Mouse (Mus musculus) lung, postnatal 14 days (tissue): ENCODE measurements around the gene Plekhh2.

ENCODE experiments used
- DNase-seq: peaks from one replicate; pipeline ENCODE4 v3.0.0; 2021

Plekhh2 gene

DNA sequence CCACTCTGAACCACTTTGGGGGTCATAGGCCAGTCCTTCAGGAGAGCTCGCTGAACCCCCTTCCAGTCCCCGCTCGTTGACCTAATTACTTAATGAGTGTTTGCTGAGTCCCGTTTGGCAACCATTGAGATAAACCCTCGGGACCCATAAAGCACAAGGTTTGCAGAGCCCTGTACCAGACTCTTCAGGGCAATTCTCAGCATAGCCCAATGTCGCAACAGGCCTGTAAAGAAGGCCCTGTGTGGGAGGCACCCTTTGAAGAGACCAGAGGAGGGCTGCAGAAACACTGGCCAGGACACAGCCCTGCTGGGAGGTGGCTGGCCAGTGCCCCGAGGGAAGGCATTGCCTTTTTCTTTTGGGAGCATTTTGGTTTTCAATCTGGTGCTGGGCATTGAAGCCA, 100.3 kb downstream of the Plekhh2 start:
- peak; percentile 37 for DNase-seq

DNA sequence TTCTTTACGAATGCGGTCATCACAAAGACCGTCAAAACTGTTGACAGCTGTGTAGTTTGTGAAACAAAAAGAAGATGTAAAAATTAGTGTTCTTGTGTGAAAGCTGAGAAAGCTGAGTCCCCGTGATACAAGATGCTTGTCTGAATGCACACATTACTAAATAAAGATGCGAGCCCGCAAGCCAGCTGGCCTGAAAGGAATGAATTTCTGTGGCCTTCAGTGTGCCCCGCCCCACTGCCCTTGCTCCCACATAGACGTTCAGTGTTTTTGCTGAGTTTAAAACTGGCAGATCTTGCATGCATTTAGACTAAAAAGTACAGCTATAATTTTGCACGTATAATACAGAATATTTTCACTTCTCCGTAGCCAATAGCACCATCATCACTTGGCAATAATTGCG, 104.1 kb downstream of the Plekhh2 start:
- no peak for DNase-seq

DNA sequence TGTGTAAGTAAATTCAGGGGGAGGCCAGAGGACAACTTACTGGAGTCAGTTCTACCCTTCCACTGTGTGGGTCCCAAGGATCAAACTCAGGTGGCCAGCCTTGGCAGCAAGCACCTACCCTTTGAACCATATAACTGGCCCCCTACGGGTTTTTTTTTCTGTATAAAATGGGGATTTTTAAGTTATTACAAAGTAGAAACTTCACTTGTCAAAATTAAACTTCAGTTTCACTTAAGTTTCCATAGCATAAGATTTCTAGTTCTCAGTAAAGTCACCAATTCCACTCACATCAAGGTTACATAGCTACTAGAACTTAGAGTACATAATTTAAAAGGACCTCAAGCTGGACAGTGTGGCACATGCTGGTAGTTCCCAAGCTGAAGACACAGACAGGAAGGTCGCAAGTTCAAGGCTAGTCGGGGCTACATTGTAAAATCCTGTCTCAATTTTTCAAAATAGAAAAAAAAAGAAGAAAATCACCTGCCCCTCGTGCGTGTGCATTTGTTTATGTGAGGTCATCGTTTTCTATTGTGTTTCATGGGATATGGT, 104.9 kb downstream of the Plekhh2 start:
- no peak for DNase-seq

- DNase-seq, result no peak
Observed at GRCm38 (mm10) chr17:84617953-84618352, 106.3 kb downstream of the Plekhh2 start.

GRCm38 (mm10) chr17:84619112-84619511, 107.4 kb downstream of the Plekhh2 start:
- DNase-seq, result no peak

GRCm38 (mm10) chr17:84620076-84620475, 108.4 kb downstream of the Plekhh2 start:
- DNase-seq, result no peak

GRCm38 (mm10) chr17:84620610-84621009, 108.9 kb downstream of the Plekhh2 start:
- no peak for DNase-seq

GRCm38 (mm10) chr17:84621209-84621608, 109.5 kb downstream of the Plekhh2 start:
- no peak for DNase-seq

DNA sequence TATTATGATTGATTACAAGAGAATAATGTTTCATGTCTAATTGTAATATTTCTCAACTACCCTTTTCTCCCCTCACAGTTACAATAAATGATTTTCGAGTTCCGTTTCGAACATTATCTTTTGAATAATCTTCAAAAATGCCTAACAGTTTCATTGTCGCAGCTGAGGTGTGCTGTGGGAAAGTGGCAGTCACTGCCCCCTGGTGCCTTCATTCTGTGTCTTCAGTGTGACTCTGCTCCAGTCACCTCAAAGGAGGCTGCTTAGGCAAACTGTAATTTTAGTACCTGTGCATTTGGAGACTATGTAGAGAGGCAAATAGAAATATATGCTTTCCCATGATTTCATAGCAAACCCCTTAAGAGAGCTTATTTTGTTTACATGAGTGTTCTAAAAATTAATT, 110.3 kb downstream of the Plekhh2 start:
- no peak for DNase-seq

DNA sequence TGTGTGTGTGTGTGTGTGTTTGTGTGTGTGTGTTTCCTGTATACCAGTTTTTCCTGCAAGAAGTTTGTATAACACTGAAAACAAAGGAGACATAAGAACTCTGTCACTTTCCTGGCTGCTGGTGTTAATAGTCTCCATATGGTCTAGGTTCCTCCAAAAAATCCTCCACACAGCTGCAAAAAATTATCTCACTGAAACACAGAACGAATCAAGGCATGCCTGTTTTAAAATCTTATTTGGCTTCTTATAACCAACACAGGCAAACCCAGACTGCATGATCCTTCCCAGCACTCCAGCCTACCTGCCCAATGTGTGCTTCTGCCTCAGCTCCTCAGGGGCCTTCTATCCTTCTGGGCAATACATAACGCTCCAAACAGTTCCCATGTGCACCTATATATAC, 111.2 kb downstream of the Plekhh2 start:
- no peak for DNase-seq

- DNase-seq, result peak; percentile 91
Observed at GRCm38 (mm10) chr17:84626276-84626856, 114.7 kb downstream of the Plekhh2 start, which contains the start of gene Dync2li1. Gene Dync2li1 (plus strand): TSS chr17:84626496.

DNA sequence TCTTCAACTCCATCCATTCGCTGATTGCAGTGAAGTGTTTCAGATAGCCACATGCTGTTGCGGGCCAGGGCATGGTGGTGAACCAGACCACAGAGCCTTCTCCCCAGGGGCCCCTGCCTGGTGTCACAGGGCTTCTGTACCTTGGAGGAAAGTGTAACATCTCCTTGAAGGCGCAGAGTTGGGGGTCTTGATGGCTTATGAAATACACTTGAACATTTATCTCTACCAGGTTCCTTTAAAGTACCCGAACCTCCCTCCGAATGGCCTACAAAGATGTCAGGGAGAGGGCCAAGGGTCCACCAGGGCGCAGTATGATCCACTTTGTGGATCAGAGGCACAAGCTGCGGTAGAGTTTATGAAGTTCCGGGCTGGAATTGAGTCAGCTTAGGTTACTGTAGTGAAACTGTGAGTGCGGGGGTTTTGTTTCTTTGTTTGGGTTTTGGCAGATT, 115.2 kb downstream of the Plekhh2 start:
- no peak for DNase-seq

GRCm38 (mm10) chr17:84627721-84628120, 116.0 kb downstream of the Plekhh2 start:
- no peak for DNase-seq

DNA sequence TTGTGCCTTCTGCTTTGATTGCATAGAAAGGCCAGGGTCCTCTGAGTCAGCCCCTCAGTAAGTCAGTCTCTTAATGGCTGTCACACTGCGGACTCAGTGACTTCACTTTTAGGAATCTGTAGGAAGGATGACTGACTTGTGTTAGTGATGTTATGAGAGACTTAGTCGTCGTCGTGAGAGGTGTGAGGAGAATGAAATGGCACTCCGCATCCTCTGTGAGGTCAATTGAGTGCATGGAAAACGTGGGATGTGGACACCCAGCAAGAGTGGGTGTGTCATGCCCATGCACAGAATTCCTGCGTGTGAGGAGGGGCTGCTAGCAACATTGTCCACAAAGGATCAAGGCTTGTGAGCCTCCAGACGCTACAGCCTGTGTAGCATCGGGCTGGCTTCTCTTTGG, 116.9 kb downstream of the Plekhh2 start:
- DNase-seq, result no peak

GRCm38 (mm10) chr17:84631836-84632235, 120.1 kb downstream of the Plekhh2 start:
- no peak for DNase-seq

GRCm38 (mm10) chr17:84633443-84633842, 121.7 kb downstream of the Plekhh2 start:
- no peak for DNase-seq

DNA sequence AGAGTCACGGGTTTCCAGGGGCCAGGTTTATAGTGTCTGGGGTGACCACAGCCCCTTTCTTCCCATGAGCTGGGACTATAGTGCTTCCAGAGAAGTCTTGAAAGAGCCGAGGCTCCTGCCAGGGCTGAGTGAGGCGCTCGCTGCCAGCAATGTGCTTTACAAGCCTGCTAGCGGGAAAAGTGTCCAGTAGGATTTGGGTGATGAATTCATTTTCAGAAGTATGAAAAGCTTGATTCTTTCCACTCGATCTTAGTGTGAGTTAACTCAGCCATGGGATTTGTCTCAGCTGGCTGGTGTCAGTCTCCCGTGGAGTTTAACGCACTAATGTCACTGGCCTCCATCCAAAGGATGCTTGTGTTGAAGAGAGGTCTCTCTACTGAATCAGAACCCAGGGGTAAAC, 124.6 kb downstream of the Plekhh2 start:
- no peak for DNase-seq

GRCm38 (mm10) chr17:84637971-84638370, 126.3 kb downstream of the Plekhh2 start:
- no peak for DNase-seq

DNA sequence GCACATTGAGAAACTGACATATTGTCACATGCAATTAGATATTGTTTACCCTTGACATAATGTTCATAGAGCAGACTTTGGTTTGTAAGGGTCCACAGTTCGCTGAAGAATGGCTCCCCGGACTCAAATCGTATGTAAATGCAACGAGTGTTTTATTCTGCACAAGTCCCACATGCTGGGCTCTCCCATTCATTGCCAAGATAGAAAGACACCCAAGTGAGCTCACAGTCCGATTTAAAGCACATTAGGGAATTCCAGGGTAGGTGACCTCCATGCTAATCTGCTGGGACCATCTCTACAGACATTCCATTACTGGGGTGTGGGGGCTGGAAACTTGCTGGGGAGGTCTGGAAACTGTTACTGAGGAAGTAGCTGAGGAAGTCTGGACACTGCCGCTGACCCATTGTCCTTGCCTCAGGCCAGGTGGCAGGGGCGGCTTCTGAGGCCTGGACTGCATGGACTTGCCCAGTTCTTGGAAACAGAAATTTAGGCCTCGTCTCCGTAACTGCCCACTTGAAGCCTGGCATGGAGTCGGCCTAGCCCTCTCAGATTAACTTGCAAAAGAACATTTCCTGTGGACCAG, 128.2 kb downstream of the Plekhh2 start:
- no peak for DNase-seq

DNA sequence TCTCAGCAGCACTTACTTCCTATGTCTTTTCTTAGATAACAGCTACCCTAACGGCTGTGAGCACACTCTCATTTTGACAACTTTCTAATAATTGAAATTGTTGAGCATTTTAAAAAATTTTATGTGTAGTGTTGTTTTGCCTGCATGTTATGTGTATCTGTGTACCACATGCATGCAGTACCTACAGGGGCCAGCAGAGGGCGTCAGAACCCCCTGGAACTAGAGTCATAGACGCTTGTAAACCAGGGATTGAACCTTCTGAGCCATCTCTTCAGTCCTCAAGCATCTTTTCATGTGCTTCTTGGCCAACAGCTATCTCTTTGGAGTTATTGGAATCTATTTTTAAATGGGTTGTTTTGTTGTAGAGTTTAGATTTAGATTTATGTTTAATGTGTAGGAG, 130.2 kb downstream of the Plekhh2 start:
- DNase-seq, result peak; percentile 72

DNA sequence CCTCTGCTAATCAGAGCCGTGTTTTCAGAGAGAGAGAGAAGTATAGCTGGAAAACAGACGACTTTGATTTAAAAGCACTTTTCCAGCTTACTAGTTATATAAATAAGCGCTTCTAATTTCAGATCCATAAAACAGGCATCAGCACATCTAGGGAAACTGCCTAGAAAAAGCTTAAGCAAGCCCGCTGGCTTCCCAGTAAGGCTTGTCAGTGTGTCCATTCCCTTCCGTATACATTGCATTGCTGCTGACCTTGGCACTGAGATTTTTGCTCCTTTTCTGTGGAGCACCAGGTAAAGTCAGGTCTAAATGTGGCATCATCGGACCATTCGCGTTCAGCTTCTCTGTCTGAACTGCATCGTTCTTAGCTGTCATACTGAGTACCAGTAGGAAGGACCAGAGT, 130.6 kb downstream of the Plekhh2 start:
- DNase-seq, result no peak

DNA sequence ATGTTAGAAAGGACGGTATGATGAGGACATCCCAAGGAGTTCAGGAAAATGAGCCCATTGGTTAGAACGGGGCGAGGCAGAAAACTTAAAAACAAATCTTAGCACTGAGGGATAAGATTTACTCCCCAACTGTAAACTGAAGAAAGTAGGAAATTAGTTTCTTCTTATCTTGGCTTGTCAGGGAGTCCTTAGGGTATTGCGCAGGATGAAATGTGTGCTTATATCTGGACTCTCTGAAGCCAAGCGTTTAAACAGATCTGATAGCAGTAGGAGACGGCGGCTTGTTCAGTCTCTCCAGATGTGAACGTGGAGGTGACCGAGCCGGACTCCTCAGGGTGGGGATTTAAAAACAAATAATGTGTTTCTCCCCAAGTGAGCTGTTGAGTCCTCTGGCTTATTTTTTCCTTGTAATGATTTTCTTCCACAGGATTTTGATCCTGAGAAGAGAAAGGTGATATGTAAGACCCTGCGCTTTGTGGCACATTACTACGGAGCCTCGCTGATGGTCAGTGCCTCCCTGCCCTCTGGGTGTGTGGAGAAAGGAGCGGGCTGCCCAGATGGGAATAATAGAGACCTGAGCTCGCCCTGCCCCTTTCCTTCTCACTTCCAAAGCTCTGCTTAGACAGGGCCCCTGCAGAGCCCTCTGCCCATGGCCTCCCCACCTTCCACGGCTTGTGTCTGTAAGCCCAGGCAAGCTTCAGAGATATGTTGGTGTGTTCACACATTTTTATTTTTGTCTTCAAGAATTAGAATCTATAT, 132.8 kb downstream of the Plekhh2 start:
- no peak for DNase-seq

GRCm38 (mm10) chr17:84645119-84645518, 133.4 kb downstream of the Plekhh2 start:
- no peak for DNase-seq

DNA sequence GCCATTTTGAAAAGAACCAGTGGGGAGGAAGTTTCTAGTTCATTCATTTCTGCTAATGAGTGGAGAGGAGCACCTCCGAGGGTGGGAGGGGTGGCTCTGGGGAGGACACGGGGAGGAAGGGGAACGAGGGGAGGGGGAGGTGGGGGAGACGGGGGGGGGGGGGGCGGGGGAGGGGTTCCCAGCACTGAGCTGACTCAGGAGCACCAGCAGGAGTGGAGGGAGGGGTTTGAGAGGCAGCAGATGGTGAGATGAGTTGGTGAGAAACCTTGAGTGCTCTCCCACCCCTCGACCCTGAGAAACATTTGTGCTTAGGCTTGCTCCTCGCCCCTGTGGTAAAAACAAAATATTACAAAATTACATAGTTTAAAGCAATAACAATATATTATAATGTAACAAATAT, 134.2 kb downstream of the Plekhh2 start:
- no peak for DNase-seq
